12 mouse cellular contexts compared by ENCODE assay signal in the genomic region with DNA sequence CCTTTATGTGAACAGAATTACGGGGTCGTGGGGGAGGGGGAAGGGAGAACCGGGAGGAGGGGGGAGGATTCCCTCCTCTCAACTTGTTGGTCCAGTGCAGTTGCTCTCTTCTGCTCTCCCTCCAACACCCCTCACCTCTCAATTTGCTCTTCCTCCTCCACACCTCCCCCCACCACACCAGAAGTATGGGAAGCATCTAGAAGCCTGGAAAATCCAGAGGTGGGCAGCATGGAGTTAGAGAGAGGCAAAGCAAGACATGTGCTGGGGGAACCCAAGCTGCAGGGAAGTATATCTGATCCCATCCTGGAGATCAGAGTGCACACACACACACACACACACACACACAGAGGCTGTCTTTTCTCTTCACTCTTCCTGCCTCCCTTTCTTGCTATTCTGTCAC. TPM values are rescaled to one million over a fixed set of nuclear protein-coding genes. Genes with fewer than 3 reads are reported as not detected.
DNase-seq lines count a peak whose midpoint lies in the region; ATAC-seq and TF ChIP-seq lines count a peak whose summit lies in the region.
"Had no signal": no experiment of that assay in that cellular context is flagged by ENCODE, and none has a peak within 500 bp of the region (broad histone marks: within the 10 kb centered on the region; RNA-seq: fewer than 3 reads in every experiment).

No protein-coding gene starts in this region.

- H3K36me3 ChIP-seq in heart, embryonic 13.5 days, result no peaks in the 10 kb centered on the region
- no peaks in the 10 kb centered on the region for H3K36me3 ChIP-seq in E14TG2a.4 (ENCODE audit: insufficient read depth, low read length)
- no peaks in the 10 kb centered on the region for H3K36me3 ChIP-seq in forebrain, embryonic 15.5 days
- H3K36me3 ChIP-seq in liver, embryonic 15.5 days (replicated peaks), result no peaks in the 10 kb centered on the region
- H3K36me3 ChIP-seq: liver, embryonic 13.5 days had no signal

- DNase-seq in heart, postnatal 4 days, result no peak
- no peak for DNase-seq in retina, postnatal 1 day
- DNase-seq in ovary, postnatal 10 days (ENCODE audit: low spot score), result no peak
- DNase-seq in right cerebral cortex, postnatal 36 days (ENCODE audit: low spot score in 2 of 2), result no peak

- 4% methylated on average over 3 of the region's 3 CpGs for WGBS in heart, embryonic 13.5 days
- WGBS in forebrain, embryonic 15.5 days, result 6% methylated on average over 3 of the region's 3 CpGs
- WGBS in liver, embryonic 15.5 days (ENCODE audit: insufficient replicate concordance), result 6% methylated on average over 3 of the region's 3 CpGs

- H3K27ac ChIP-seq in heart, embryonic 13.5 days (replicated peaks), result no peak overlapping the region; the same call in 1 of the 2 replicates
- no peak overlapping the region for H3K27ac ChIP-seq in forebrain, embryonic 15.5 days (replicated peaks)
- H3K27ac ChIP-seq in liver, embryonic 15.5 days (replicated peaks), result 0 out of 2 replicates have a peak overlapping the region, but pooled peaks have one; percentile 29
- H3K27ac ChIP-seq: liver, embryonic 13.5 days had no signal

- peak overlapping the region; percentile 35 for H3K4me3 ChIP-seq in heart, embryonic 13.5 days
- 0 out of 2 replicates have a peak overlapping the region, but pooled peaks have one; percentile 17 for H3K4me3 ChIP-seq in E14TG2a.4 (replicated peaks; ENCODE audit: low read length)
- H3K4me3 ChIP-seq in forebrain, embryonic 15.5 days, result no peak overlapping the region
- H3K4me3 ChIP-seq in liver, embryonic 15.5 days (replicated peaks), result no peak overlapping the region
- H3K4me3 ChIP-seq: liver, embryonic 13.5 days had no signal

- TF ChIP-seq CTCF in E14TG2a.4 (conservative IDR thresholded peaks at IDR 0.05; ENCODE audit: low read length), result no peak

- peak overlapping the region; percentile 67 for H3K4me2 ChIP-seq in heart, embryonic 13.5 days
- H3K4me2 ChIP-seq in forebrain, embryonic 15.5 days (replicated peaks), result peak overlapping the region; percentile 37
- H3K4me2 ChIP-seq in liver, embryonic 15.5 days, result no peak overlapping the region

- ATAC-seq in heart, embryonic 13.5 days (ENCODE audit: extremely low read depth, insufficient number of reproducible peaks, low FRiP score, low TSS enrichment), result no peak
- no peak for ATAC-seq in forebrain, embryonic 15.5 days (replicated peaks)
- ATAC-seq in liver, embryonic 15.5 days (ENCODE audit: insufficient read depth), result no peak

- H3K27me3 ChIP-seq in heart, embryonic 13.5 days (replicated peaks), result peaks cover 31% of the 10 kb centered on the region
- peaks cover 66% of the 10 kb centered on the region for H3K27me3 ChIP-seq in E14TG2a.4 (ENCODE audit: insufficient read depth, low read length)
- no peaks in the 10 kb centered on the region for H3K27me3 ChIP-seq in forebrain, embryonic 15.5 days
- peaks cover 3% of the 10 kb centered on the region; the same call in 1 of the 2 replicates for H3K27me3 ChIP-seq in liver, embryonic 15.5 days

- peaks cover 39% of the 10 kb centered on the region for H3K4me1 ChIP-seq in heart, embryonic 13.5 days
- H3K4me1 ChIP-seq in E14TG2a.4 (replicated peaks; ENCODE audit: low read depth, low read length), result peaks cover 55% of the 10 kb centered on the region
- peaks cover 29% of the 10 kb centered on the region for H3K4me1 ChIP-seq in forebrain, embryonic 15.5 days
- H3K4me1 ChIP-seq in liver, embryonic 15.5 days (replicated peaks), result 0 out of 2 replicates have a peak, but pooled peaks cover 2% of the 10 kb centered on the region

- H3K9ac ChIP-seq in heart, embryonic 13.5 days, result peak overlapping the region; percentile 63; the same call in 1 of the 2 replicates
- 0 out of 2 replicates have a peak overlapping the region, but pooled peaks have one; percentile 13 for H3K9ac ChIP-seq in forebrain, embryonic 15.5 days (replicated peaks)
- no peak overlapping the region for H3K9ac ChIP-seq in liver, embryonic 15.5 days
- H3K9ac ChIP-seq: liver, embryonic 13.5 days had no signal

- H3K9me3 ChIP-seq in heart, embryonic 13.5 days, result no peaks in the 10 kb centered on the region
- no peaks in the 10 kb centered on the region for H3K9me3 ChIP-seq in E14TG2a.4 (ENCODE audit: low read length)
- H3K9me3 ChIP-seq in forebrain, embryonic 15.5 days, result no peaks in the 10 kb centered on the region
- H3K9me3 ChIP-seq in liver, embryonic 15.5 days (replicated peaks), result no peaks in the 10 kb centered on the region
- H3K9me3 ChIP-seq: liver, embryonic 13.5 days had no signal

RNA-seq across cellular contexts. Expression of a gene that starts 0.6 kb away (rescaled TPM):
- 3.3 and 3.6 TPM in 2 replicates for polyA plus RNA-seq in heart, embryonic 13.5 days (2015; fragmentation: Nextera tagmentation; extraction: Ambion mirVana)
- total RNA-seq in heart, postnatal 4 days (2021), result 10 to 100 TPM; 17.7 to 18.1 TPM
- 1.0 and 1.2 TPM in 2 replicates for polyA plus RNA-seq in forebrain, embryonic 15.5 days (2015; fragmentation: Nextera tagmentation; extraction: Ambion mirVana)
- 1.1 and 1.4 TPM in 2 replicates for polyA plus RNA-seq in liver, embryonic 15.5 days (2015; fragmentation: Nextera tagmentation; extraction: Ambion mirVana)

RNA-seq across cellular contexts. Expression of a gene that starts 9.8 kb away (rescaled TPM):
- polyA plus RNA-seq in heart, embryonic 13.5 days (2015; fragmentation: Nextera tagmentation; extraction: Ambion mirVana), result 0.31 and 0.52 TPM in 2 replicates
- total RNA-seq in heart, postnatal 4 days (2021), result not detected
- 1.3 and 1.7 TPM in 2 replicates for polyA plus RNA-seq in forebrain, embryonic 15.5 days (2015; fragmentation: Nextera tagmentation; extraction: Ambion mirVana)
- 0.06 and 0.17 TPM in 2 replicates for polyA plus RNA-seq in liver, embryonic 15.5 days (2015; fragmentation: Nextera tagmentation; extraction: Ambion mirVana)
- total RNA-seq: neutrophil, adult 5-6 weeks had no signal
- polyA plus RNA-seq: liver, embryonic 13.5 days had no signal

RNA-seq across cellular contexts. Expression of a gene that starts 26.3 kb away (rescaled TPM):
- 0.08 TPM in 2 replicates for polyA plus RNA-seq in heart, embryonic 13.5 days (2015; fragmentation: Nextera tagmentation; extraction: Ambion mirVana)
- total RNA-seq in heart, postnatal 4 days (2021), result under 1 TPM in 1 of 2 experiments, not detected in 1; 0.11 TPM
- polyA plus RNA-seq in forebrain, embryonic 15.5 days (2015; fragmentation: Nextera tagmentation; extraction: Ambion mirVana), result 0.97 and 1.0 TPM in 2 replicates
- polyA plus RNA-seq in liver, embryonic 15.5 days (2015; fragmentation: Nextera tagmentation; extraction: Ambion mirVana), result 0.02 TPM in 1 of 2 replicates, not detected in the other
- total RNA-seq: neutrophil, adult 5-6 weeks had no signal
- polyA plus RNA-seq: testis, adult 2 months had no signal

RNA-seq across cellular contexts. Expression of a gene that starts 30.1 kb away (rescaled TPM):
- polyA plus RNA-seq in heart, embryonic 13.5 days (2015; fragmentation: Nextera tagmentation; extraction: Ambion mirVana), result not detected in 2 replicates
- not detected for total RNA-seq in heart, postnatal 4 days (2021)
- 0.78 and 1.1 TPM in 2 replicates for polyA plus RNA-seq in forebrain, embryonic 15.5 days (2015; fragmentation: Nextera tagmentation; extraction: Ambion mirVana)
- not detected in 2 replicates for polyA plus RNA-seq in liver, embryonic 15.5 days (2015; fragmentation: Nextera tagmentation; extraction: Ambion mirVana)
- total RNA-seq: neutrophil, adult 5-6 weeks had no signal
- polyA plus RNA-seq: large intestine, adult 2 months; liver, embryonic 13.5 days had no signal

RNA-seq across cellular contexts. Expression of a gene that starts 41.0 kb away (rescaled TPM):
- polyA plus RNA-seq in heart, embryonic 13.5 days (2015; fragmentation: Nextera tagmentation; extraction: Ambion mirVana), result 8.6 and 8.8 TPM in 2 replicates
- 1 to 10 TPM; 5.8 to 7.2 TPM for total RNA-seq in heart, postnatal 4 days (2021)
- 65.3 and 65.9 TPM in 2 replicates for polyA plus RNA-seq in forebrain, embryonic 15.5 days (2015; fragmentation: Nextera tagmentation; extraction: Ambion mirVana)
- 8.7 and 9.9 TPM in 2 replicates for polyA plus RNA-seq in liver, embryonic 15.5 days (2015; fragmentation: Nextera tagmentation; extraction: Ambion mirVana)

Comparison
In these comparisons a context has a peak if more than half of its experiments do, and no peak if none do; other contexts are left out.
1. H3K4me3 ChIP-seq: peak in heart, embryonic 13.5 days (single experiment) and E14TG2a.4 (single experiment); none in forebrain, embryonic 15.5 days (single experiment) and liver, embryonic 15.5 days (single experiment).